Mouse (Mus musculus) cerebellum, adult 8-10 months (tissue): ENCODE data around the gene Setd1b.
A peak's percentile ranks its signal among the peaks of the same experiment; 100 is the strongest.

Source experiments
- DNase-seq: peaks from one replicate; pipeline ENCODE4 v3.0.0; 2022

Gene Setd1b

GRCm38 (mm10) chr5:123140694-123141554 lies 1.1 kb upstream of the Setd1b start:
- DNase-seq: peak; percentile 95

DNA sequence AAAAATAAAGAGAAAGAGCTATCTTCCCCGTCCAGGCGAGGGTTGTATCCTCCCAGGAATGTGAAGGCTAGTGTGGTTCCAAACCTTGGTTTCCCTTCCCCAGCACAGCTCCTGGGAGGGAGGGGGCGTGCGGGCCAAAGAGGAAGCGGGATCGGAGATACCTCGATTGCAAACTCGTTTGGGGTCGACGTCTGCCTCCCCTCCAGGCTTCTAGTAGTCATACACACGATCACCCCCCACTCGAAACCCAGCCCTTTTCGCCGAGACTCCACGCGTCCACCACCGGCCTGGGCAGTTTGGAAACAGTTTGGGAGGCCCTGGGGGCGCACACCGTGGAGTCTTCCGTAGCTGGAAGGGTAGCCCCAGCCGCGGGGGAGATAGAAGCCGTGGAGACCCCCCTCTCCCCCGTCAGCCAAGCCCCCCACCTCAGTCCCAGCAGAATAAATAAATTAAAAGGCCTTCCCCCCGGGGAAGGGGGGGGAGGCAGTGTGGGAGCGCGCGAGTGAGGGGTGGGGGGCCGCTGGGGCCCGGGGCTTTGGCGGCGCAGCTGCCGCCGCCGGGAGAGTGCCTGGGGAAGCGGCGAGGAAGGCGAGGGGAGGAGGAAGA lies 335 bp upstream of the Setd1b start:
- DNase-seq: peak; percentile 62

DNA sequence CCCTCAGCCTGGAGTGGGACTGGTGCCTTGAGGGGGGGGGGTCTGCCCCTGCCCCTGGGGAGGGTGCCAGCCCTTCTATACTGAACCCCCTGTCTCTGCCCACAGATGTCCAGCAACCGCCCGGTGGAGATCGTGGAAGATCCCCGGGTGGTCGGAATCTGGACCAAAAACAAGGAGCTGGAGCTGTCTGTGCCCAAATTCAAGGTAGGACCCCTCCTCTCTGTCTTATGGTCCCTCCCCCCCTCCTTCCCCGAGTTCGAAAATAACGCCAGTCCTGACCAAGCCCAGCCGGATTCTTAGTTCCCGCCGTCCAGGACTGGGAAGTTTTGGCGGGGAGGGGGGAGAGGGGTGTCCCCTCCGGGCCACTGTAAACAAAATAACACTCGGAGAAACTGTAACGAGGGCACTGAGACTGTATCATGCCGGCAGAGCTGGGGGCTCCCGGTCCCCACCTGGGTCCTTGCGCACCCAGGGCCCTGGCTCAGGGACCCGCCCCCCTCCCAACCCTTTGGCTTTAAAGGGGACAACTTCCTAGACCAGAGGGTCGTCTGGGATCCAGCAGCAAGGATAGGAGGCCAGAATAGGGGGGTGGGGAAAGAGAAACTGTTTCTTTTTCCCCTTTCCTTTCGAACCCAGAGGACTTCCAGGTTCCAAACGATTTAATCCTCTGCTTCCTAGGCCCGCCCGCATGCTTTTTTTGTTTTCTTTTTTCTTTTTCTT lies 1.4 kb downstream of the Setd1b start:
- peak; percentile 39 for DNase-seq

- DNase-seq: no peak
Measured at GRCm38 (mm10) chr5:123143971-123144745, 2.2 kb downstream of the Setd1b start.

GRCm38 (mm10) chr5:123144746-123145590 lies 3.0 kb downstream of the Setd1b start:
- DNase-seq: no peak

- no peak for DNase-seq
Measured at GRCm38 (mm10) chr5:123146357-123146756, 4.4 kb downstream of the Setd1b start.

DNA sequence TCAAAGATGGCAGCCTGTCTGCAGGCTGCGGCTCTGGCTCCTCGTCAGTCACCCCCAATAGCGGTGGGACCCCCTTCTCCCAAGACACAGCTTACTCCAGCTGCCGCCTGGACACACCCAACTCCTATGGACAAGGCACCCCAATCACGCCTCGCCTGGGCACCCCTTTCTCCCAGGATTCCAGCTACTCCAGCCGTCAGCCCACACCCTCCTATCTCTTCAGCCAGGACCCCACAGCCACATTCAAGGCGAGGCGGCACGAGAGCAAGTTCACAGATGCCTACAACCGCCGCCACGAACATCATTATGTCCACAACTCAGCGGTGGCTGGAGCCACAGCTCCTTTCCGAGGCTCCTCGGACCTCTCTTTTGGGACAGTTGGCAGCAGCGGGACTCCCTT lies 5.6 kb downstream of the Setd1b start:
- DNase-seq: peak; percentile 43

- DNase-seq: peak; percentile 45
Measured at GRCm38 (mm10) chr5:123148073-123148722, 6.2 kb downstream of the Setd1b start.

DNA sequence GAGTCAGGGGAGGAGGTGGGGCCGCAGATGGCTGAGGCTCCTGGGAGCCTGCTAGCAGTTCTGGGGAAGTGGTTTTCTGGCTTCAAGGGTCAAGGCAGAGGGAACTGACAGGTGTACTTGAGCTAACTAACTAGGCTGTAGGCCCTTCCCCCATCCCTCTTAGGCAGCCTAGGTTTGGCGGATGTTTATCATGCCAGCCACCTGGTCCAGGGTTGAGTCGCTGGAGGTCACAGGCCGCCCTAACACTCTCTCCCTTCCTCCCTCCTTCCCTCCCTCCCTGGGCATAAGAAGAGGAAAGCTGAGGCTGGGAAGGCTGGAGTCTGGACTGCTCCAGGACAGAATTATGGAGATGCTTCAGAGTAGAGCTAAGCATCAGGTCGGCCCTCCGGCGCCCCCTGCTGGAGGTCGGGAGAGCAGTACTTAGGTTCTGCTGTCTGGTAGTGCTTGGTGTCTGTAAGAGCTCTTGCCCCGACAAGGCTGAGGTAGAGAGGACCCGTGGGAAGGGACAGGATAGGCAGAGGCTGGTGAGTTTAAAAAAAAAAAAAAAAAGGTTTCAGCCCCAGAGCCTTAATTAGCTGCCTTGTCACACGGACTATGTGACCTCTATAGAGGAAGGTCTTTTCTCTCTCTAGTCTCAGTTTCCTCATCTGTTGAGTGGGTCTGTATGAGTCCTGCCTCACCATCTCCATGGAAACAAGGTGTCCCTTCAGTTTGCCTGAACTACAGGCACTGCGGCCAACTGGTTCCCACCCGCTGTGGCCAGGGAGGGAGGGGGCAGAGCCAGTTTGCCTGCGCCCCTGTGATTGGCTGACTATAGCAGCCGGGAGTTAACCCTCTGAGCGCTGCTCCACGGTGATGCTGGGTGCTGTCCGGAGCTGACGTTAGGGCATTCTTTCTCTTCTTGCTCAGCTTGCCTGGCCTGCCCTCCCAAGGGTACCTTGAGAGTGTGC lies 7.7 kb downstream of the Setd1b start:
- peak; percentile 91 for DNase-seq

DNA sequence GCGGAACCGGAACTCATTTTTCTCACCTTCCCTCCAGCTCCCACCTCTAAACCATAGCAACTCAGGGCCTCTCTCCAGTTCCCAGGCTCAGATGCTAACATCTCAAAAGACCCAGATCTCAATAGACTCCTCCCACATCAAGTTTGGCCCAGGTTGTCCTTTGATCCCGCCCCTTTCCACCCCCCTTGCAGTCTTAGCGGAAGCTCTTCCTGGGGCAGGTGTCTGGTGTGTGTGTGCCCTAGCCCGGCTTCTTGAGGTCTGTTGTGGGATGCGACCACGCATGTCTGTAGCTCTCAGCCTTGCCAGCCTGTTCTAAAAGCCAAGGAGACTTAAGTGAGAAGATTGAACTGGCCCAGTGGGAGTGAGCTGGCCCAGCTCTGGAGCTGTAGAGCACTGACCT lies 8.6 kb downstream of the Setd1b start:
- peak; percentile 43 for DNase-seq

- no peak for DNase-seq
Measured at GRCm38 (mm10) chr5:123151077-123151476, 9.1 kb downstream of the Setd1b start.

GRCm38 (mm10) chr5:123151707-123152362 lies 9.8 kb downstream of the Setd1b start:
- DNase-seq: peak; percentile 22

DNA sequence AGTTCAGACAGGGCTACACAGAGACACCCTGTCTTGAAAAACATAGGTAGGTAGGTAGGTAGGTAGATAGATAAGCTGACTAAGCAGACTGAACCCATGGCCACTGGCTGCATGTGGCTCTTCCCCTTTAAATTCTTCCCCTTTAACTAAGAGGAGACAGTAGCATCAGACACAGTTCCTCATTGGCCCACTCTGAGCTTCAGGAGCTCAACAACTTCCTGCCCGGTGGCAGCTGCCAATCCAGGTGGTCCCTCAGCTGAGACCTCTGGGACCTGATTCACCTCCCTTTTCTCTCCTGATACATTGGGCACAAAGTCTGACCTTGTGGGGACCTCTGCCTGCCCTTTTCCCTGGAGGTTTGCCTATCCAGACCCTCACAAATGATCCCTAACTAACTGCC lies 10.9 kb downstream of the Setd1b start:
- no peak for DNase-seq

GRCm38 (mm10) chr5:123155425-123155824 lies 13.4 kb downstream of the Setd1b start:
- DNase-seq: peak; percentile 67

DNA sequence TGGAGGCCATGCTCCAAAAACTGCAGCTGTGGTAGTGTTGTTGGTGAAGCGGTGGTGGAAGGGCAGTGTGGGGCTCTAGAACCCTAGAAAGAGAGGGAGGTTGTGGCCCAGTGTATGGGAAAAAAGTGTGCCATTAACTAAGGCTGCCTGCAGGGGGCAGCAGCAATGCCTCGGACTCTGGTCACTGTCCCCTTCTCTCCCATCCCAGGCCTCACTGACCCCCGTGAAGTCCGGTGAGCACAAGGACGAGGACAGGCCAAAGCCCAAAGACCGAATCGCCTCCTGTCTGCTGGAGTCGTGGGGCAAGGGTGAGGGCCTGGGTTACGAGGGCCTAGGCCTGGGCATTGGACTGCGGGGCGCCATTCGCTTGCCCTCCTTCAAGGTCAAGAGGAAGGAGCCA lies 14.8 kb downstream of the Setd1b start:
- peak; percentile 26 for DNase-seq

GRCm38 (mm10) chr5:123157972-123158371 lies 16.0 kb downstream of the Setd1b start:
- no peak for DNase-seq

GRCm38 (mm10) chr5:123159446-123159845 lies 17.5 kb downstream of the Setd1b start:
- no peak for DNase-seq

DNA sequence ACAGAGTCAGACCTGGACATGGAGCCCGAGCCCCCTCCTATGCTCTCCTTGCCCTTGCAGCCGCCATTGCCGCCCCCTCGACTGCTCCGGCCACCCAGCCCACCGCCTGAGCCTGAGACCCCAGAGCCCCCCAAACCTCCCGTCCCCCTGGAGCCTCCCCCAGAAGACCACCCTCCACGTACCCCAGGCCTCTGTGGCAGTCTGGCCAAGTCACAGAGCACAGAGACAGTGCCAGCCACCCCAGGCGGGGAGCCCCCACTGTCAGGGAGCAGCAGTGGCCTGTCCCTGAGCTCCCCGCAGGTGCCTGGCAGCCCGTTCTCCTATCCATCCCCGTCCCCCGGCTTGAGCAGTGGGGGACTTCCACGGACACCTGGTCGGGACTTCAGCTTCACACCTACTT lies 17.9 kb downstream of the Setd1b start:
- DNase-seq: no peak

GRCm38 (mm10) chr5:123160341-123160740 lies 18.3 kb downstream of the Setd1b start:
- no peak for DNase-seq

GRCm38 (mm10) chr5:123162942-123163341 lies 20.9 kb downstream of the Setd1b start:
- DNase-seq: no peak
